Mouse (Mus musculus): ENCODE measurements around the gene Tmem50a. TPM values are rescaled to one million over a fixed set of nuclear protein-coding genes. Genes with fewer than 3 reads are reported as not detected.
A peak's percentile ranks its signal among the peaks of the same experiment; 100 is the strongest.

The Tmem50a gene
- polyA plus RNA-seq, 1 experiment = 84.6 TPM

- Histone ChIP-seq H3K27ac (ENCODE audit: insufficient read depth, low read length) (peak overlapping the region; percentile 55), H3K4me1 (ENCODE audit: control insufficient read depth, insufficient read depth, low read length) (no peaks in the 10 kb centered on the region), H3K27me3 (ENCODE audit: control insufficient read depth, insufficient read depth, low read length, poor library complexity, severe bottlenecking) (no peaks in the 10 kb centered on the region), H3K9me3 (replicated peaks; ENCODE audit: control insufficient read depth, insufficient read depth, low read length, poor library complexity, severe bottlenecking) (no peaks in the 10 kb centered on the region), H3K4me3 (ENCODE audit: low read depth, low read length) (peak overlapping the region; percentile 95), H3K9ac (ENCODE audit: low read depth, poor library complexity, severe bottlenecking) (peak overlapping the region; percentile 78), H3K36me3 (ENCODE audit: control insufficient read depth, insufficient read depth, low read length, poor library complexity, severe bottlenecking) (peaks cover 41% of the 10 kb centered on the region)
- TF ChIP-seq EP300 (IDR thresholded peaks at IDR 0.05; ENCODE audit: insufficient read depth, low read depth, low read length) (no peak), POLR2A (IDR thresholded peaks at IDR 0.05; ENCODE audit: insufficient read depth, low read length) (no peak), CTCF (IDR thresholded peaks at IDR 0.05; ENCODE audit: low read depth, low read length) (no peak)
Measured at GRCm38 (mm10) chr4:134924019-134924741, 9.4 kb upstream of the Tmem50a start.

- peak within 1 kb of the TSS; percentile 78 for H3K9ac ChIP-seq (ENCODE audit: low read depth, poor library complexity, severe bottlenecking)
- TF ChIP-seq CTCF (IDR thresholded peaks at IDR 0.05; ENCODE audit: low read depth, low read length) (no peak), EP300 (IDR thresholded peaks at IDR 0.05; ENCODE audit: insufficient read depth, low read depth, low read length) (0 out of 2 replicates have a peak, but pooled peaks have one; percentile 37), POLR2A (IDR thresholded peaks at IDR 0.05; ENCODE audit: insufficient read depth, low read length) (peak; percentile 99)
- H3K27me3 ChIP-seq (ENCODE audit: control insufficient read depth, insufficient read depth, low read length, poor library complexity, severe bottlenecking) = no peaks in the 10 kb centered on the region
- H3K4me3 ChIP-seq (ENCODE audit: low read depth, low read length) = peak within 1 kb of the TSS; percentile 95
- H3K4me1 ChIP-seq (ENCODE audit: control insufficient read depth, insufficient read depth, low read length) = no peaks in the 10 kb centered on the region
- peak within 1 kb of the TSS; percentile 84 for H3K27ac ChIP-seq (ENCODE audit: insufficient read depth, low read length)
- no peaks in the 10 kb centered on the region for H3K9me3 ChIP-seq (replicated peaks; ENCODE audit: control insufficient read depth, insufficient read depth, low read length, poor library complexity, severe bottlenecking)
- peaks cover 41% of the 10 kb centered on the region for H3K36me3 ChIP-seq (ENCODE audit: control insufficient read depth, insufficient read depth, low read length, poor library complexity, severe bottlenecking)
Measured at GRCm38 (mm10) chr4:134923258-134924018, 8.6 kb upstream of the Tmem50a start, which contains the start of gene Rsrp1. TSS of gene Rsrp1 (plus strand) at chr4:134923592.

GRCm38 (mm10) chr4:134922925-134923244, 8.1 kb upstream of the Tmem50a start:
- H3K4me1 ChIP-seq (ENCODE audit: control insufficient read depth, insufficient read depth, low read length) = no peaks in the 10 kb centered on the region

GRCm38 (mm10) chr4:134922111-134922924, 7.5 kb upstream of the Tmem50a start:
- Histone ChIP-seq H3K27me3 (ENCODE audit: control insufficient read depth, insufficient read depth, low read length, poor library complexity, severe bottlenecking) (no peaks in the 10 kb centered on the region), H3K36me3 (ENCODE audit: control insufficient read depth, insufficient read depth, low read length, poor library complexity, severe bottlenecking) (peaks cover 30% of the 10 kb centered on the region), H3K9ac (ENCODE audit: low read depth, poor library complexity, severe bottlenecking) (peak overlapping the region; percentile 78), H3K9me3 (replicated peaks; ENCODE audit: control insufficient read depth, insufficient read depth, low read length, poor library complexity, severe bottlenecking) (no peaks in the 10 kb centered on the region), H3K4me3 (ENCODE audit: low read depth, low read length) (peak overlapping the region; percentile 75), H3K27ac (ENCODE audit: insufficient read depth, low read length) (peak overlapping the region; percentile 84), H3K4me1 (ENCODE audit: control insufficient read depth, insufficient read depth, low read length) (no peaks in the 10 kb centered on the region)
- no peak for TF ChIP-seq CTCF (IDR thresholded peaks at IDR 0.05; ENCODE audit: low read depth, low read length)
- TF ChIP-seq POLR2A (IDR thresholded peaks at IDR 0.05; ENCODE audit: insufficient read depth, low read length) = no peak
- TF ChIP-seq EP300 (IDR thresholded peaks at IDR 0.05; ENCODE audit: insufficient read depth, low read depth, low read length) = no peak

More at GRCm38 (mm10) chr4:134922925-134923244, 8.1 kb upstream of the Tmem50a start:
- TF ChIP-seq EP300 (IDR thresholded peaks at IDR 0.05; ENCODE audit: insufficient read depth, low read depth, low read length) = peak; percentile 41; the same call in 1 of the 2 replicates
- TF ChIP-seq CTCF (IDR thresholded peaks at IDR 0.05; ENCODE audit: low read depth, low read length) = no peak
- no peaks in the 10 kb centered on the region for H3K9me3 ChIP-seq (replicated peaks; ENCODE audit: control insufficient read depth, insufficient read depth, low read length, poor library complexity, severe bottlenecking)
- no peaks in the 10 kb centered on the region for H3K27me3 ChIP-seq (ENCODE audit: control insufficient read depth, insufficient read depth, low read length, poor library complexity, severe bottlenecking)
- peak overlapping the region; percentile 75 for H3K4me3 ChIP-seq (ENCODE audit: low read depth, low read length)
- peaks cover 36% of the 10 kb centered on the region for H3K36me3 ChIP-seq (ENCODE audit: control insufficient read depth, insufficient read depth, low read length, poor library complexity, severe bottlenecking)
- H3K27ac ChIP-seq (ENCODE audit: insufficient read depth, low read length) = peak overlapping the region; percentile 84
- peak overlapping the region; percentile 78 for H3K9ac ChIP-seq (ENCODE audit: low read depth, poor library complexity, severe bottlenecking)

GRCm38 (mm10) chr4:134921703-134922102, 6.9 kb upstream of the Tmem50a start:
- no peak overlapping the region for H3K9ac ChIP-seq (ENCODE audit: low read depth, poor library complexity, severe bottlenecking)

More at GRCm38 (mm10) chr4:134921703-134922102, 6.9 kb upstream of the Tmem50a start:
- Histone ChIP-seq H3K4me1 (ENCODE audit: control insufficient read depth, insufficient read depth, low read length) (no peaks in the 10 kb centered on the region), H3K4me3 (ENCODE audit: low read depth, low read length) (no peak overlapping the region), H3K27ac (ENCODE audit: insufficient read depth, low read length) (no peak overlapping the region), H3K9me3 (replicated peaks; ENCODE audit: control insufficient read depth, insufficient read depth, low read length, poor library complexity, severe bottlenecking) (no peaks in the 10 kb centered on the region), H3K27me3 (ENCODE audit: control insufficient read depth, insufficient read depth, low read length, poor library complexity, severe bottlenecking) (no peaks in the 10 kb centered on the region), H3K36me3 (ENCODE audit: control insufficient read depth, insufficient read depth, low read length, poor library complexity, severe bottlenecking) (peaks cover 26% of the 10 kb centered on the region)
- TF ChIP-seq EP300 (IDR thresholded peaks at IDR 0.05; ENCODE audit: insufficient read depth, low read depth, low read length) (no peak), POLR2A (IDR thresholded peaks at IDR 0.05; ENCODE audit: insufficient read depth, low read length) (no peak), CTCF (IDR thresholded peaks at IDR 0.05; ENCODE audit: low read depth, low read length) (no peak)
